Mouse (Mus musculus): ENCODE data around the gene Slc25a29.

DNA sequence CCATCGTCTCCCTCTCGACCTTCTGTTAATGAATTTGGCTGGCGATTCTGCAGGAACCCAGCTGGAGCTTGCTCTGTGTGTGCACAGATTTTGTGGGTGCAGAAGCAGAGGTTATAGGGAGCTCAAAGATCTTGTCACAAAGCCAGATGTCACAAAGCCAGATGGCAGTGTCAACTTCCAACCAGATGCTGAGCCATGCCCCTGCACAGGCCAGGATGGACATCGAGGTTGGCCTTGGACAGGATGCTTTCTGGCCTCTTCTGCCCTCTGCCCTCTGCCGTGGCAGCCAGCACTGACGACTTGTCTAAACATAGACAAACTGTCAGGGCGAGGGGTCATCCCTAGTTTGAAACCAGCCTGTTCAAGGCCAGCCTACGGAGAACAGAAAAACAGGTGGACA lies 14.4 kb upstream of the Slc25a29 start:
- TF ChIP-seq TAL1 (IDR thresholded peaks at IDR 0.05; ENCODE audit: low read length) (no peak), GATA1 (IDR thresholded peaks at IDR 0.05; ENCODE audit: low read length) (no peak)
